Mouse (Mus musculus): ENCODE results near the gene Plppr2. TPM values are rescaled to one million over a fixed set of nuclear protein-coding genes. Genes with fewer than 3 reads are reported as not detected.

Plppr2 gene
- polyA plus RNA-seq, 1 experiment from 2014 or later, result 0.70 TPM

- ATAC-seq (no peak), DNase-seq (no peak)
- peak overlapping the region; percentile 92 for H3K27ac ChIP-seq (ENCODE audit: low read depth)
- no peak overlapping the region for H3K9ac ChIP-seq (replicated peaks)
- H3K4me2 ChIP-seq (ENCODE audit: low read depth, low read length), result no peak overlapping the region
- TF ChIP-seq EP300 (IDR thresholded peaks at IDR 0.05; ENCODE audit: low read depth) (no peak), CTCF (IDR thresholded peaks at IDR 0.05; ENCODE audit: low read depth) (no peak)
- no peak overlapping the region for H3K4me3 ChIP-seq (ENCODE audit: low read depth, low read length)
- H3K4me1 ChIP-seq (ENCODE audit: insufficient read depth), result peaks cover 42% of the 10 kb centered on the region
- WGBS (ENCODE audit: insufficient replicate concordance), result 71% methylated on average over 4 of the region's 4 CpGs
- H3K27me3 ChIP-seq (ENCODE audit: insufficient read depth, low read length), result no peaks in the 10 kb centered on the region
- H3K36me3 ChIP-seq (replicated peaks; ENCODE audit: insufficient read depth, low read length), result no peaks in the 10 kb centered on the region
- no peaks in the 10 kb centered on the region for H3K9me3 ChIP-seq (ENCODE audit: low read length)
Observed at GRCm38 (mm10) chr9:21923036-21923435, 13.8 kb upstream of the Plppr2 start.

GRCm38 (mm10) chr9:21923490-21924098 lies 13.2 kb upstream of the Plppr2 start:
- no peaks in the 10 kb centered on the region for H3K36me3 ChIP-seq (replicated peaks; ENCODE audit: insufficient read depth, low read length)
- TF ChIP-seq EP300 (IDR thresholded peaks at IDR 0.05; ENCODE audit: low read depth), result no peak
- TF ChIP-seq CTCF (IDR thresholded peaks at IDR 0.05; ENCODE audit: low read depth), result no peak
- H3K9ac ChIP-seq (replicated peaks), result peak overlapping the region; percentile 27
- no peaks in the 10 kb centered on the region for H3K27me3 ChIP-seq (ENCODE audit: insufficient read depth, low read length)
- no peak overlapping the region for H3K4me3 ChIP-seq (ENCODE audit: low read depth, low read length)
- DNase-seq (no peak), ATAC-seq (no peak)
- peak overlapping the region; percentile 43 for H3K4me2 ChIP-seq (ENCODE audit: low read depth, low read length)
- no peaks in the 10 kb centered on the region for H3K9me3 ChIP-seq (ENCODE audit: low read length)
- H3K27ac ChIP-seq (ENCODE audit: low read depth), result peak overlapping the region; percentile 92
- WGBS (ENCODE audit: insufficient replicate concordance), result 14% methylated on average over 3 of the region's 3 CpGs
- H3K4me1 ChIP-seq (ENCODE audit: insufficient read depth), result peaks cover 36% of the 10 kb centered on the region

GRCm38 (mm10) chr9:21924099-21924493 lies 12.7 kb upstream of the Plppr2 start:
- H3K27me3 ChIP-seq (ENCODE audit: insufficient read depth, low read length), result no peaks in the 10 kb centered on the region
- no peaks in the 10 kb centered on the region for H3K36me3 ChIP-seq (replicated peaks; ENCODE audit: insufficient read depth, low read length)
- peak; percentile 92 for DNase-seq
- TF ChIP-seq EP300 (IDR thresholded peaks at IDR 0.05; ENCODE audit: low read depth) (peak; percentile 93), CTCF (IDR thresholded peaks at IDR 0.05; ENCODE audit: low read depth) (no peak)
- H3K9me3 ChIP-seq (ENCODE audit: low read length), result no peaks in the 10 kb centered on the region
- peak overlapping the region; percentile 27 for H3K9ac ChIP-seq (replicated peaks)
- WGBS (ENCODE audit: insufficient replicate concordance), result 32% methylated on average over 6 of the region's 6 CpGs
- peak; percentile 79 for ATAC-seq
- H3K4me2 ChIP-seq (ENCODE audit: low read depth, low read length), result peak overlapping the region; percentile 43
- no peak overlapping the region for H3K4me3 ChIP-seq (ENCODE audit: low read depth, low read length)
- H3K4me1 ChIP-seq (ENCODE audit: insufficient read depth), result peaks cover 31% of the 10 kb centered on the region
- peak overlapping the region; percentile 92 for H3K27ac ChIP-seq (ENCODE audit: low read depth)

GRCm38 (mm10) chr9:21925034-21925433 lies 11.8 kb upstream of the Plppr2 start:
- H3K4me1 ChIP-seq (ENCODE audit: insufficient read depth), result peaks cover 30% of the 10 kb centered on the region
- no peaks in the 10 kb centered on the region for H3K9me3 ChIP-seq (ENCODE audit: low read length)
- H3K36me3 ChIP-seq (replicated peaks; ENCODE audit: insufficient read depth, low read length), result no peaks in the 10 kb centered on the region
- WGBS (ENCODE audit: insufficient replicate concordance), result 85% methylated on average over 3 of the region's 3 CpGs
- TF ChIP-seq CTCF (IDR thresholded peaks at IDR 0.05; ENCODE audit: low read depth), result no peak
- no peak for TF ChIP-seq EP300 (IDR thresholded peaks at IDR 0.05; ENCODE audit: low read depth)
- ATAC-seq (no peak), DNase-seq (no peak)
- peak overlapping the region; percentile 92 for H3K27ac ChIP-seq (ENCODE audit: low read depth)
- H3K9ac ChIP-seq (replicated peaks), result no peak overlapping the region
- no peak overlapping the region for H3K4me3 ChIP-seq (ENCODE audit: low read depth, low read length)
- no peaks in the 10 kb centered on the region for H3K27me3 ChIP-seq (ENCODE audit: insufficient read depth, low read length)
- no peak overlapping the region for H3K4me2 ChIP-seq (ENCODE audit: low read depth, low read length)

- no peaks in the 10 kb centered on the region for H3K27me3 ChIP-seq (ENCODE audit: insufficient read depth, low read length)
- H3K9ac ChIP-seq (replicated peaks), result peak overlapping the region; percentile 59; the same call in 1 of the 2 replicates
- no peak for TF ChIP-seq CTCF (IDR thresholded peaks at IDR 0.05; ENCODE audit: low read depth)
- no peak for TF ChIP-seq EP300 (IDR thresholded peaks at IDR 0.05; ENCODE audit: low read depth)
- H3K4me2 ChIP-seq (ENCODE audit: low read depth, low read length), result peak overlapping the region; percentile 72
- H3K4me3 ChIP-seq (ENCODE audit: low read depth, low read length), result 0 out of 2 replicates have a peak overlapping the region, but pooled peaks have one; percentile 45
- H3K9me3 ChIP-seq (ENCODE audit: low read length), result no peaks in the 10 kb centered on the region
- no peaks in the 10 kb centered on the region for H3K36me3 ChIP-seq (replicated peaks; ENCODE audit: insufficient read depth, low read length)
- ATAC-seq (no peak), DNase-seq (no peak)
- WGBS (ENCODE audit: insufficient replicate concordance), result 92% methylated on average over 1 of the region's 1 CpGs
- H3K4me1 ChIP-seq (ENCODE audit: insufficient read depth), result peaks cover 30% of the 10 kb centered on the region
- H3K27ac ChIP-seq (ENCODE audit: low read depth), result peak overlapping the region; percentile 92; the same call in 1 of the 2 replicates
Observed at GRCm38 (mm10) chr9:21925506-21925905, 11.3 kb upstream of the Plppr2 start.

- Histone ChIP-seq H3K36me3 (replicated peaks; ENCODE audit: insufficient read depth, low read length) (no peaks in the 10 kb centered on the region), H3K4me1 (ENCODE audit: insufficient read depth) (peaks cover 30% of the 10 kb centered on the region), H3K4me3 (ENCODE audit: low read depth, low read length) (peak overlapping the region; percentile 45), H3K27me3 (ENCODE audit: insufficient read depth, low read length) (no peaks in the 10 kb centered on the region), H3K27ac (ENCODE audit: low read depth) (peak overlapping the region; percentile 92), H3K9me3 (ENCODE audit: low read length) (no peaks in the 10 kb centered on the region), H3K9ac (replicated peaks) (peak overlapping the region; percentile 59; the same call in 1 of the 2 replicates), H3K4me2 (ENCODE audit: low read depth, low read length) (peak overlapping the region; percentile 72)
- peak; percentile 51 for DNase-seq
- TF ChIP-seq EP300 (IDR thresholded peaks at IDR 0.05; ENCODE audit: low read depth) (no peak), CTCF (IDR thresholded peaks at IDR 0.05; ENCODE audit: low read depth) (no peak)
- ATAC-seq, result no peak
- 41% methylated on average over 6 of the region's 6 CpGs for WGBS (ENCODE audit: insufficient replicate concordance)
Observed at GRCm38 (mm10) chr9:21926155-21926554, 10.7 kb upstream of the Plppr2 start.

All from liver, postnatal 0 days (tissue).